Mouse (Mus musculus) heart, embryonic 10.5 days (tissue): ENCODE measurements at regions not wholly inside any gene's neighbourhood (a gene's known extent, or its start where the extent isn't known, plus 50 kb on each side); places are given as distances from the start of the nearest gene placed in this dataset.
A peak's percentile ranks its signal among the peaks of the same experiment; 100 is the strongest.

ENCODE experiments used
- DNase-seq: peaks from one replicate; pipeline ENCODE4 v3.0.0-alpha.2; 2017; ENCODE audit warnings: low spot score
- H3K27ac ChIP-seq: fragments of 300-500 bp; sonication (generic); 2 replicates; pipeline ENCODE4 v1.5.1; 2016; ENCODE audit warnings: mild to moderate bottlenecking
- H3K27me3 ChIP-seq: fragments of 300-500 bp; sonication (generic); 2 replicates; pipeline ENCODE4 v1.6.1; 2016; ENCODE audit warnings: mild to moderate bottlenecking; ENCODE audit not compliant: poor library complexity, insufficient read depth, severe bottlenecking
- H3K36me3 ChIP-seq: fragments of 300-500 bp; sonication (generic); 2 replicates; pipeline ENCODE4 v1.6.1; 2016; ENCODE audit warnings: mild to moderate bottlenecking, moderate library complexity
- H3K4me1 ChIP-seq: fragments of 300-500 bp; sonication (generic); 2 replicates; pipeline ENCODE4 v1.6.1; 2016; ENCODE audit warnings: mild to moderate bottlenecking
- H3K4me3 ChIP-seq: fragments of 300-500 bp; sonication (generic); 2 replicates; pipeline ENCODE4 v1.5.1; 2016; ENCODE audit warnings: mild to moderate bottlenecking, moderate library complexity
- H3K9me3 ChIP-seq: fragments of 300-500 bp; sonication (generic); 2 replicates; pipeline ENCODE4 v1.6.1; 2016; ENCODE audit warnings: mild to moderate bottlenecking, moderate library complexity
- WGBS: fragments of 180-500 bp; shearing (Covaris S2); methylation state at CpG from one replicate; pipeline ENCODE4 v1.1.7; 2016; 5-methylcytosine and 5-hydroxymethylcytosine counted together

GRCm38 (mm10) chr9:57325962-57326361 is 63.5 kb upstream of the 1700017B05Rik start:
- Histone ChIP-seq H3K9me3 (no peaks in the 10 kb centered on the region), H3K4me1 (peaks cover 7% of the 10 kb centered on the region), H3K27ac (no peak overlapping the region), H3K36me3 (no peaks in the 10 kb centered on the region), H3K27me3 (no peaks in the 10 kb centered on the region), H3K4me3 (no peak overlapping the region)
- peak; percentile 11 for DNase-seq

- 76% methylated on average over 2 of the region's 2 CpGs for WGBS
- Histone ChIP-seq H3K36me3 (no peaks in the 10 kb centered on the region), H3K4me1 (peaks cover 14% of the 10 kb centered on the region), H3K27ac (no peak overlapping the region), H3K4me3 (no peak overlapping the region), H3K27me3 (no peaks in the 10 kb centered on the region), H3K9me3 (no peaks in the 10 kb centered on the region)
- no peak for DNase-seq
Measured at GRCm38 (mm10) chr9:57319009-57319408, 56.6 kb upstream of the 1700017B05Rik start.

GRCm38 (mm10) chr9:57317531-57318201 is 55.3 kb upstream of the 1700017B05Rik start:
- Histone ChIP-seq H3K36me3 (no peaks in the 10 kb centered on the region), H3K4me1 (peaks cover 17% of the 10 kb centered on the region), H3K4me3 (no peak overlapping the region), H3K9me3 (no peaks in the 10 kb centered on the region), H3K27ac (peak overlapping the region; percentile 6; the same call in 1 of the 2 replicates), H3K27me3 (no peaks in the 10 kb centered on the region)
- WGBS = 60% methylated on average over 13 of the region's 13 CpGs
- DNase-seq = no peak

- Histone ChIP-seq H3K27ac (no peak overlapping the region), H3K4me1 (peaks cover 17% of the 10 kb centered on the region), H3K4me3 (no peak overlapping the region), H3K36me3 (no peaks in the 10 kb centered on the region), H3K27me3 (no peaks in the 10 kb centered on the region), H3K9me3 (no peaks in the 10 kb centered on the region)
- no peak for DNase-seq
- 70% methylated on average over 7 of the region's 7 CpGs for WGBS
Measured at GRCm38 (mm10) chr9:57315032-57315660, 52.7 kb upstream of the 1700017B05Rik start.

- H3K27ac ChIP-seq = no peak overlapping the region
- H3K36me3 ChIP-seq = no peaks in the 10 kb centered on the region
- H3K4me3 ChIP-seq = no peak overlapping the region
- no peaks in the 10 kb centered on the region for H3K27me3 ChIP-seq
- no peak for DNase-seq
- WGBS = 83% methylated on average over 5 of the region's 5 CpGs
- H3K4me1 ChIP-seq = peaks cover 16% of the 10 kb centered on the region
- H3K9me3 ChIP-seq = no peaks in the 10 kb centered on the region
Measured at GRCm38 (mm10) chr9:57313876-57314275, 51.5 kb upstream of the 1700017B05Rik start.

- no peak for DNase-seq
- Histone ChIP-seq H3K27me3 (no peaks in the 10 kb centered on the region), H3K4me1 (peaks cover 3% of the 10 kb centered on the region; the same call in 1 of the 2 replicates), H3K27ac (no peak overlapping the region), H3K36me3 (no peaks in the 10 kb centered on the region), H3K9me3 (no peaks in the 10 kb centered on the region), H3K4me3 (no peak overlapping the region)
- 93% methylated on average over 3 of the region's 3 CpGs for WGBS
Measured at GRCm38 (mm10) chr9:57312521-57312920, 50.1 kb upstream of the 1700017B05Rik start.
